ENCODE assay signal across 17 mouse cellular contexts in genomic region chr1:51632851-51633250, GRCm38 (mm10).
"Had no signal": no experiment of that assay in that cellular context is flagged by ENCODE, and none has a peak within 500 bp of the region (broad histone marks: within the 10 kb centered on the region; RNA-seq: fewer than 3 reads in every experiment).

No protein-coding gene starts in this region.

- H3K4me3 ChIP-seq: midbrain, embryonic 10.5 days; midbrain, embryonic 12.5 days; myocyte; neural tube, embryonic 13.5 days; neural tube, embryonic 15.5 days had no signal

- H3K36me3 ChIP-seq: midbrain, embryonic 10.5 days; midbrain, embryonic 12.5 days; neural tube, embryonic 13.5 days; neural tube, embryonic 15.5 days had no signal

- H3K9ac ChIP-seq: lung, embryonic 14.5 days; midbrain, embryonic 12.5 days; neural tube, embryonic 13.5 days; neural tube, embryonic 15.5 days had no signal

- H3K27ac ChIP-seq: midbrain, embryonic 10.5 days; midbrain, embryonic 12.5 days; neural tube, embryonic 13.5 days; neural tube, embryonic 15.5 days had no signal

- H3K27me3 ChIP-seq: neural tube, embryonic 13.5 days; neural tube, embryonic 15.5 days had no signal

- DNase-seq: lung, embryonic 14.5 days; lung, postnatal 10 days; lung, postnatal 4 days; midbrain, embryonic 14.5 days; retina, postnatal 1 day; right cerebral cortex, adult 18-20 months; right cerebral cortex, postnatal 25 days; right cerebral cortex, postnatal 4 days; spleen, adult 18-20 months; thymus, adult 18-20 months; thymus, postnatal 14 days; thymus, postnatal 36 days had no signal
